Mouse (Mus musculus) E14TG2a.4 (cell line): Measurements from ENCODE around the gene Clec4b2.
"Not testable (repeated sequence)": the region's sequence is repeated elsewhere in the genome, so short reads cannot be mapped to it uniquely, and the experiment has no call there.

Experiments
- H3K27me3 ChIP-seq: 2 replicates; pipeline ENCODE4 v1.6.1; 2014; ENCODE audit warnings: low read length, control low read depth; ENCODE audit not compliant: insufficient read depth
- H3K36me3 ChIP-seq: 2 replicates; pipeline ENCODE4 v1.6.1; 2014; ENCODE audit warnings: low read length, control low read depth; ENCODE audit not compliant: insufficient read depth
- H3K4me1 ChIP-seq: replicated peaks from 2 replicates; pipeline ENCODE4 v1.6.1; 2014; ENCODE audit warnings: low read depth, low read length, control low read depth
- H3K4me3 ChIP-seq: replicated peaks from 2 replicates; pipeline ENCODE4 v1.5.1; 2014; ENCODE audit warnings: mild to moderate bottlenecking, low read length
- H3K9me3 ChIP-seq: 2 replicates; pipeline ENCODE4 v1.6.1; 2014; ENCODE audit warnings: low read length, control low read depth
- CTCF ChIP-seq: conservative IDR thresholded peaks from 2 replicates; pipeline ENCODE4 v1.5.1; 2014; ENCODE audit warnings: low read length
- NANOG ChIP-seq: IDR thresholded peaks from 2 replicates; pipeline ENCODE4 v1.6.1; 2014; ENCODE audit warnings: borderline replicate concordance, low read length, mixed read lengths
- POU5F1 ChIP-seq: IDR thresholded peaks from 2 replicates; pipeline ENCODE4 v1.6.1; 2014; ENCODE audit warnings: low read length, borderline replicate concordance

Clec4b2 gene

GRCm38 (mm10) chr6:123211726-123212125 is 39.0 kb downstream of the Clec4b2 start:
- Histone ChIP-seq H3K27me3 (no peaks in the 10 kb centered on the region), H3K36me3 (no peaks in the 10 kb centered on the region), H3K9me3 (peaks cover 28% of the 10 kb centered on the region), H3K4me3 (no peak overlapping the region), H3K4me1 (no peaks in the 10 kb centered on the region)
- TF ChIP-seq NANOG (no peak), CTCF (no peak), POU5F1 (no peak)

GRCm38 (mm10) chr6:123227519-123228166 is 55.0 kb downstream of the Clec4b2 start:
- TF ChIP-seq CTCF, result no peak
- TF ChIP-seq NANOG, result no peak
- no peak for TF ChIP-seq POU5F1
- Histone ChIP-seq H3K27me3 (no peaks in the 10 kb centered on the region), H3K4me1 (no peaks in the 10 kb centered on the region)

GRCm38 (mm10) chr6:123229644-123230043 is 57.0 kb downstream of the Clec4b2 start, which contains the start of gene Clec4n:
TSS of gene Clec4n (plus strand) at chr6:123229843.
- H3K4me1 ChIP-seq, result no peaks in the 10 kb centered on the region
- H3K36me3 ChIP-seq, result no peaks in the 10 kb centered on the region
- no peak for TF ChIP-seq NANOG
- no peak for TF ChIP-seq CTCF
- no peak for TF ChIP-seq POU5F1
- no peaks in the 10 kb centered on the region for H3K27me3 ChIP-seq
- H3K9me3 ChIP-seq, result no peaks in the 10 kb centered on the region
- no peak within 1 kb of the TSS for H3K4me3 ChIP-seq

More at GRCm38 (mm10) chr6:123227519-123228166, 55.0 kb downstream of the Clec4b2 start:
- H3K36me3 ChIP-seq, result no peaks in the 10 kb centered on the region
- H3K9me3 ChIP-seq, result no peaks in the 10 kb centered on the region
- H3K4me3 ChIP-seq, result no peak overlapping the region

GRCm38 (mm10) chr6:123231149-123231548 is 58.5 kb downstream of the Clec4b2 start:
- H3K9me3 ChIP-seq, result no peaks in the 10 kb centered on the region
- TF ChIP-seq NANOG (no peak), POU5F1 (no peak), CTCF (no peak)
- no peaks in the 10 kb centered on the region for H3K4me1 ChIP-seq
- no peak overlapping the region for H3K4me3 ChIP-seq
- no peaks in the 10 kb centered on the region for H3K36me3 ChIP-seq
- H3K27me3 ChIP-seq, result no peaks in the 10 kb centered on the region

GRCm38 (mm10) chr6:123237582-123237981 is 64.9 kb downstream of the Clec4b2 start:
- H3K36me3 ChIP-seq, result no peaks in the 10 kb centered on the region
- H3K9me3 ChIP-seq, result no peaks in the 10 kb centered on the region
- TF ChIP-seq POU5F1, result no peak
- no peak for TF ChIP-seq CTCF
- no peak for TF ChIP-seq NANOG
- no peak overlapping the region for H3K4me3 ChIP-seq
- no peaks in the 10 kb centered on the region for H3K4me1 ChIP-seq
- no peaks in the 10 kb centered on the region for H3K27me3 ChIP-seq

GRCm38 (mm10) chr6:123244201-123244600 is 71.5 kb downstream of the Clec4b2 start:
- H3K36me3 ChIP-seq, result no peaks in the 10 kb centered on the region
- H3K4me3 ChIP-seq, result no peak overlapping the region
- H3K27me3 ChIP-seq, result no peaks in the 10 kb centered on the region
- H3K9me3 ChIP-seq, result peaks cover 7% of the 10 kb centered on the region
- TF ChIP-seq POU5F1 (no peak), NANOG (no peak), CTCF (no peak)
- H3K4me1 ChIP-seq, result no peaks in the 10 kb centered on the region

GRCm38 (mm10) chr6:123248862-123249261 is 76.2 kb downstream of the Clec4b2 start:
- not testable (repeated sequence) for H3K9me3 ChIP-seq, H3K4me1 ChIP-seq, H3K27me3 ChIP-seq, H3K4me3 ChIP-seq, H3K36me3 ChIP-seq

- no peak overlapping the region for H3K4me3 ChIP-seq
- H3K9me3 ChIP-seq, result peaks cover 21% of the 10 kb centered on the region
- no peak for TF ChIP-seq NANOG
- no peak for TF ChIP-seq CTCF
- TF ChIP-seq POU5F1, result no peak
- H3K27me3 ChIP-seq, result no peaks in the 10 kb centered on the region
- H3K4me1 ChIP-seq, result no peaks in the 10 kb centered on the region
- no peaks in the 10 kb centered on the region for H3K36me3 ChIP-seq
These were observed 80.0 kb downstream of the Clec4b2 start for GRCm38 (mm10) chr6:123252735-123253134.
